Mouse (Mus musculus) liver, embryonic 16.5 days (tissue): ENCODE results near the gene Mfsd5. TPM values are rescaled to one million over a fixed set of nuclear protein-coding genes. Genes with fewer than 3 reads are reported as not detected.

Experiments
- ATAC-seq: fragments of 200-750 bp; cut with Nextera tagmentation; 2 replicates; pipeline ENCODE4 v1.8.0; 2017; ENCODE audit warnings: low read depth, mild to moderate bottlenecking, moderate number of reproducible peaks, moderate library complexity
- H3K27ac ChIP-seq: fragments of 300-500 bp; sonication (generic); 2 replicates; pipeline ENCODE4 v1.5.1; 2014; ENCODE audit warnings: mild to moderate bottlenecking, low read length
- H3K27me3 ChIP-seq: fragments of 300-500 bp; sonication (generic); 2 replicates; pipeline ENCODE4 v1.6.1; 2014; ENCODE audit warnings: low read depth, low read length, mixed read lengths; ENCODE audit not compliant: control insufficient read depth, insufficient read depth
- H3K36me3 ChIP-seq: fragments of 300-500 bp; sonication (generic); 2 replicates; pipeline ENCODE4 v1.6.1; 2014; ENCODE audit warnings: mild to moderate bottlenecking; ENCODE audit not compliant: control insufficient read depth, insufficient read depth
- H3K4me1 ChIP-seq: fragments of 300-500 bp; sonication (generic); 2 replicates; pipeline ENCODE4 v1.6.1; 2014; ENCODE audit warnings: low read depth, low read length, mixed read lengths; ENCODE audit not compliant: control insufficient read depth
- H3K4me2 ChIP-seq: fragments of 300-500 bp; sonication (generic); 2 replicates; pipeline ENCODE4 v1.6.1; 2014; ENCODE audit warnings: low read depth, low read length, mixed read lengths
- H3K4me3 ChIP-seq: fragments of 300-500 bp; sonication (generic); 2 replicates; pipeline ENCODE4 v1.5.1; 2014; ENCODE audit warnings: low read depth, mild to moderate bottlenecking, low read length
- H3K9ac ChIP-seq: fragments of 300-500 bp; sonication (generic); 2 replicates; pipeline ENCODE4 v1.6.1; 2014; ENCODE audit warnings: low read depth, low read length
- H3K9me3 ChIP-seq: fragments of 300-500 bp; sonication (generic); replicated peaks from 2 replicates; pipeline ENCODE4 v1.6.1; 2016; ENCODE audit warnings: low read length; ENCODE audit not compliant: control insufficient read depth
- WGBS: fragments of 180-500 bp; shearing (Covaris S2); extraction: QIAGEN DNeasy Blood & Tissue Kit; methylation state at CpG from one replicate; pipeline ENCODE4 v1.1.7; 2014; ENCODE audit not compliant: insufficient replicate concordance; 5-methylcytosine and 5-hydroxymethylcytosine counted together
- polyA plus RNA-seq: library from polyadenylated mRNA; unstranded; fragments of >200 nt; fragmentation: Nextera tagmentation; extraction: Ambion mirVana; gene quantifications from 2 replicates; pipeline ENCODE4 v1.2.1, GENCODE M21; 2015

Mfsd5 gene
- polyA plus RNA-seq, 1 experiment from 2014 or later, result 21.3 TPM

GRCm38 (mm10) chr15:102239851-102240250 is 39.4 kb upstream of the Mfsd5 start:
- Histone ChIP-seq H3K9me3 (no peaks in the 10 kb centered on the region), H3K4me1 (peaks cover 18% of the 10 kb centered on the region), H3K36me3 (no peaks in the 10 kb centered on the region), H3K9ac (no peak overlapping the region), H3K4me3 (no peak overlapping the region), H3K27ac (no peak overlapping the region), H3K4me2 (no peak overlapping the region), H3K27me3 (peaks cover 16% of the 10 kb centered on the region)
- ATAC-seq, result no peak
- WGBS, result 61% methylated on average over 11 of the region's 11 CpGs

- H3K36me3 ChIP-seq, result no peaks in the 10 kb centered on the region
- H3K9me3 ChIP-seq, result no peaks in the 10 kb centered on the region
- H3K27me3 ChIP-seq, result peaks cover 23% of the 10 kb centered on the region
- WGBS, result 68% methylated on average over 4 of the region's 4 CpGs
- no peak overlapping the region for H3K27ac ChIP-seq
- no peak overlapping the region for H3K4me3 ChIP-seq
- no peak overlapping the region for H3K4me2 ChIP-seq
- peak; percentile 35 for ATAC-seq
- peaks cover 12% of the 10 kb centered on the region for H3K4me1 ChIP-seq
- no peak overlapping the region for H3K9ac ChIP-seq
Measured at GRCm38 (mm10) chr15:102240607-102241006, 38.6 kb upstream of the Mfsd5 start.

GRCm38 (mm10) chr15:102242404-102243228 is 36.6 kb upstream of the Mfsd5 start:
- Histone ChIP-seq H3K4me3 (no peak overlapping the region), H3K9ac (no peak overlapping the region), H3K36me3 (no peaks in the 10 kb centered on the region), H3K27me3 (peaks cover 43% of the 10 kb centered on the region), H3K4me1 (peaks cover 15% of the 10 kb centered on the region), H3K4me2 (no peak overlapping the region), H3K27ac (no peak overlapping the region), H3K9me3 (no peaks in the 10 kb centered on the region)
- no peak for ATAC-seq
- WGBS, result 54% methylated on average over 12 of the region's 12 CpGs

GRCm38 (mm10) chr15:102243229-102244190 is 35.7 kb upstream of the Mfsd5 start:
- ATAC-seq, result no peak
- Histone ChIP-seq H3K27me3 (peaks cover 52% of the 10 kb centered on the region), H3K9ac (no peak overlapping the region)

GRCm38 (mm10) chr15:102244306-102245191 is 34.7 kb upstream of the Mfsd5 start:
- H3K27me3 ChIP-seq, result peaks cover 63% of the 10 kb centered on the region
- 0 out of 2 replicates have a peak overlapping the region, but pooled peaks have one; percentile 4 for H3K27ac ChIP-seq
- H3K36me3 ChIP-seq, result no peaks in the 10 kb centered on the region
- H3K9me3 ChIP-seq, result no peaks in the 10 kb centered on the region
- no peak overlapping the region; the same call in 1 of the 2 replicates for H3K9ac ChIP-seq
- H3K4me3 ChIP-seq, result peak overlapping the region; percentile 60; the same call in 1 of the 2 replicates
- peaks cover 17% of the 10 kb centered on the region for H3K4me1 ChIP-seq
- WGBS, result 32% methylated on average over 19 of the region's 19 CpGs
- ATAC-seq, result no peak
- H3K4me2 ChIP-seq, result peak overlapping the region; percentile 76

More at GRCm38 (mm10) chr15:102243229-102244190, 35.7 kb upstream of the Mfsd5 start:
- Histone ChIP-seq H3K27ac (peak overlapping the region; percentile 6; the same call in 1 of the 2 replicates), H3K4me3 (peak overlapping the region; percentile 9; the same call in 1 of the 2 replicates), H3K4me2 (peak overlapping the region; percentile 28), H3K36me3 (no peaks in the 10 kb centered on the region), H3K9me3 (no peaks in the 10 kb centered on the region), H3K4me1 (peaks cover 17% of the 10 kb centered on the region)
- 8% methylated on average over 22 of the region's 22 CpGs for WGBS

GRCm38 (mm10) chr15:102245461-102245881 is 33.8 kb upstream of the Mfsd5 start:
- Histone ChIP-seq H3K36me3 (no peaks in the 10 kb centered on the region), H3K4me1 (peaks cover 17% of the 10 kb centered on the region), H3K4me3 (peak overlapping the region; percentile 60), H3K4me2 (peak overlapping the region; percentile 76), H3K9me3 (no peaks in the 10 kb centered on the region), H3K27me3 (peaks cover 72% of the 10 kb centered on the region), H3K27ac (no peak overlapping the region), H3K9ac (peak overlapping the region; percentile 24; the same call in 1 of the 2 replicates)
- 16% methylated on average over 14 of the region's 14 CpGs for WGBS
- no peak for ATAC-seq

- Histone ChIP-seq H3K4me2 (peak overlapping the region; percentile 76), H3K4me1 (peaks cover 17% of the 10 kb centered on the region), H3K27ac (peak overlapping the region; percentile 65), H3K9ac (peak overlapping the region; percentile 24; the same call in 1 of the 2 replicates), H3K27me3 (peaks cover 78% of the 10 kb centered on the region), H3K4me3 (peak overlapping the region; percentile 60), H3K36me3 (no peaks in the 10 kb centered on the region), H3K9me3 (no peaks in the 10 kb centered on the region)
- whole genome bisulfite sequencing, result under 1% methylated on average over 42 of the region's 44 CpGs
- peak; percentile 58 for ATAC-seq
Measured at GRCm38 (mm10) chr15:102245891-102246741, 33.1 kb upstream of the Mfsd5 start.
